Mouse (Mus musculus) lung, postnatal 0 days (tissue): ENCODE results near the gene Kif19a. TPM values are rescaled to one million over a fixed set of nuclear protein-coding genes. Genes with fewer than 3 reads are reported as not detected.

Source experiments
- ATAC-seq: fragments of 200-750 bp; cut with Nextera tagmentation; 2 replicates; pipeline ENCODE4 v1.8.0; 2017; ENCODE audit warnings: moderate library complexity
- DNase-seq: peaks from one replicate; pipeline ENCODE4 v3.0.0-alpha.2; 2016; ENCODE audit warnings: low spot score
- H3K27ac ChIP-seq: fragments of 300-500 bp; sonication (generic); 2 replicates; pipeline ENCODE4 v1.5.1; 2014; ENCODE audit warnings: antibody characterized with exemption, mild to moderate bottlenecking, low read length, mixed read lengths
- H3K27me3 ChIP-seq: fragments of 300-500 bp; sonication (generic); replicated peaks from 2 replicates; pipeline ENCODE4 v1.6.1; 2014; ENCODE audit warnings: low read length, mixed read lengths; ENCODE audit not compliant: insufficient read depth
- H3K36me3 ChIP-seq: fragments of 300-500 bp; sonication (generic); 2 replicates; pipeline ENCODE4 v1.6.1; 2014; ENCODE audit warnings: low read length, mixed read lengths; ENCODE audit not compliant: insufficient read depth
- H3K4me1 ChIP-seq: fragments of 300-500 bp; sonication (generic); 2 replicates; pipeline ENCODE4 v1.6.1; 2014; ENCODE audit warnings: antibody characterized with exemption, low read depth, low read length, mixed read lengths; ENCODE audit not compliant: insufficient read depth
- H3K4me2 ChIP-seq: fragments of 300-500 bp; sonication (generic); replicated peaks from 2 replicates; pipeline ENCODE4 v1.6.1; 2014; ENCODE audit warnings: low read depth, mild to moderate bottlenecking, low read length, moderate library complexity, mixed read lengths
- H3K4me3 ChIP-seq: fragments of 300-500 bp; sonication (generic); 2 replicates; pipeline ENCODE4 v1.5.1; 2014; ENCODE audit warnings: low read depth, low read length
- H3K9ac ChIP-seq: fragments of 300-500 bp; sonication (generic); replicated peaks from 2 replicates; pipeline ENCODE4 v1.6.1; 2014; ENCODE audit warnings: low read depth, mild to moderate bottlenecking
- H3K9me3 ChIP-seq: fragments of 300-500 bp; sonication (generic); 2 replicates; pipeline ENCODE4 v1.6.1; 2016; ENCODE audit warnings: low read length, mixed read lengths
- CTCF ChIP-seq: IDR thresholded peaks from 2 replicates; pipeline ENCODE4 v1.5.1; 2016; ENCODE audit warnings: antibody characterized with exemption, mild to moderate bottlenecking
- EP300 ChIP-seq: IDR thresholded peaks from 2 replicates; pipeline ENCODE4 v1.6.1; 2016; ENCODE audit warnings: antibody characterized with exemption, mild to moderate bottlenecking, control low read depth
- WGBS: fragments of 180-500 bp; shearing (Covaris S2); extraction: QIAGEN DNeasy Blood & Tissue Kit; methylation state at CpG from one replicate; pipeline ENCODE4 v1.1.7; 2014; 5-methylcytosine and 5-hydroxymethylcytosine counted together
- polyA plus RNA-seq: library from polyadenylated mRNA; unstranded; fragments of >200 nt; fragmentation: Nextera tagmentation; extraction: Ambion mirVana; gene quantifications from 2 replicates; pipeline ENCODE4 v1.2.1, GENCODE M21; 2015

Kif19a gene
- 0.54 and 0.74 TPM in 2 replicates for polyA plus RNA-seq

- 5% methylated on average over 31 of the region's 51 CpGs for WGBS
- Histone ChIP-seq H3K4me3 (peak within 1 kb of the TSS; percentile 42), H3K4me1 (no peaks in the 10 kb centered on the region), H3K36me3 (no peaks in the 10 kb centered on the region), H3K27ac (no peak within 1 kb of the TSS), H3K9ac (0 out of 2 replicates have a peak within 1 kb of the TSS, but pooled peaks have one; percentile 8), H3K27me3 (0 out of 2 replicates have a peak, but pooled peaks cover 3% of the 10 kb centered on the region), H3K4me2 (peak within 1 kb of the TSS; percentile 85), H3K9me3 (no peaks in the 10 kb centered on the region)
- peak; percentile 85 for DNase-seq
- peak; percentile 92 for ATAC-seq
- TF ChIP-seq CTCF (no peak), EP300 (no peak)
These were observed at the start of gene Kif19a for GRCm38 (mm10) chr11:114764820-114765818. Kif19a (plus strand) TSS chr11:114765388.

GRCm38 (mm10) chr11:114715531-114715930 lies 49.7 kb upstream of the Kif19a start:
- DNase-seq, result no peak
- TF ChIP-seq EP300 (no peak), CTCF (no peak)

DNA sequence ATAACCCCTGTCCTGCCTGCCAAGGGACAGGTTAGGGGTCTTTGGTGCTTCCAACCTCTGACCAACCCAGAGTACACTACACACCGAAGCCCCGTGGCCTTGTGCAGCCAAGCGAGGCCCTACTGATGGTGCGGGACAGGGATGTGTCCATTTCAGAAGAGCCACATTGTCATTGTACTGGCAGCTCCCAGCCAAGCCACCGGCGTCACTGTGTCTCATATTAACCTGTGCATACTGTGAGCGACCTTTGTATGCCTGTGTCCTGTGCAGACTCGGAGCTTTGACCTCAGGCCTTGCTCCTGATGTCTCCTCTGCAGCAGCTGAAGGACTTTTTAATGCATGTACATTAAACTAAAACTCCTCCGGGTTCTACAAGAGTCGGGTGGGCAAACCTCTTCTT lies 44.7 kb upstream of the Kif19a start:
- Histone ChIP-seq H3K4me3 (no peak overlapping the region), H3K9me3 (no peaks in the 10 kb centered on the region), H3K4me1 (no peaks in the 10 kb centered on the region), H3K4me2 (no peak overlapping the region), H3K27ac (no peak overlapping the region), H3K27me3 (no peaks in the 10 kb centered on the region), H3K9ac (no peak overlapping the region), H3K36me3 (no peaks in the 10 kb centered on the region)
- ATAC-seq, result no peak
- no peak for TF ChIP-seq CTCF
- TF ChIP-seq EP300, result no peak
- DNase-seq, result no peak
- WGBS, result 90% methylated on average over 10 of the region's 10 CpGs

More at GRCm38 (mm10) chr11:114715531-114715930, 49.7 kb upstream of the Kif19a start:
- no peak overlapping the region for H3K4me2 ChIP-seq
- no peaks in the 10 kb centered on the region for H3K27me3 ChIP-seq
- no peak overlapping the region for H3K4me3 ChIP-seq
- no peak overlapping the region for H3K9ac ChIP-seq
- no peaks in the 10 kb centered on the region for H3K4me1 ChIP-seq
- ATAC-seq, result no peak
- H3K9me3 ChIP-seq, result no peaks in the 10 kb centered on the region
- H3K27ac ChIP-seq, result no peak overlapping the region
- no peaks in the 10 kb centered on the region for H3K36me3 ChIP-seq
- WGBS, result 59% methylated on average over 7 of the region's 7 CpGs

- Histone ChIP-seq H3K4me2 (no peak overlapping the region), H3K9ac (no peak overlapping the region), H3K4me1 (no peaks in the 10 kb centered on the region; the same call in 1 of the 2 replicates), H3K27ac (no peak overlapping the region), H3K4me3 (no peak overlapping the region), H3K36me3 (no peaks in the 10 kb centered on the region), H3K27me3 (no peaks in the 10 kb centered on the region), H3K9me3 (no peaks in the 10 kb centered on the region)
- TF ChIP-seq EP300, result no peak
- TF ChIP-seq CTCF, result no peak
- no peak for ATAC-seq
- no peak for DNase-seq
- WGBS, result 79% methylated on average over 8 of the region's 8 CpGs
These were observed 42.8 kb upstream of the Kif19a start for GRCm38 (mm10) chr11:114722438-114722837.

DNA sequence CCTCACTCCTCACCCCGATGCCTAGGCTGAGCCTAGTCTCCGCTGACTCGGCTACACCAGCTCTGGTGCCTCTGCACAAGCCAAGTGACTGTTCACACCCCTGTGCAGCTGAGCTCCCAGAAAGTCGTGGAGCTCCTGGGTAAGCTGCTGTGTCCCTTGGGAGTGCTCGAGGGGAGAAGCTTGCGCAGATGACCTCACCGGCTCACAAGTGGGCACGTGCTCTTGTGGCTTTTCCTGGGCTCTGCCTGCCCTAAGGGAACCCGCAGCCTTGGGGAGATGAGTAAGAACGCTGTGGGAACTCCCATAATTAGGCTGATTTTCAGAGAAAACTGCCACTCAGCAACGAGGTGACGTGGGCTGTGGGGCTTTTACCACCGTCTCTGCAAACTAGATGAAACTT lies 42.2 kb upstream of the Kif19a start:
- Histone ChIP-seq H3K27ac (no peak overlapping the region), H3K9ac (no peak overlapping the region), H3K9me3 (no peaks in the 10 kb centered on the region), H3K36me3 (no peaks in the 10 kb centered on the region), H3K27me3 (no peaks in the 10 kb centered on the region), H3K4me1 (no peaks in the 10 kb centered on the region; the same call in 1 of the 2 replicates), H3K4me3 (no peak overlapping the region), H3K4me2 (no peak overlapping the region)
- DNase-seq (peak; percentile 27), ATAC-seq (peak; percentile 8; the same call in 1 of the 2 replicates)
- 68% methylated on average over 13 of the region's 13 CpGs for WGBS
- TF ChIP-seq CTCF (no peak), EP300 (no peak)

- Histone ChIP-seq H3K9ac (no peak overlapping the region), H3K27me3 (no peaks in the 10 kb centered on the region), H3K4me3 (no peak overlapping the region), H3K9me3 (no peaks in the 10 kb centered on the region), H3K27ac (no peak overlapping the region), H3K4me2 (no peak overlapping the region), H3K4me1 (peaks cover 4% of the 10 kb centered on the region; the same call in 1 of the 2 replicates), H3K36me3 (no peaks in the 10 kb centered on the region)
- TF ChIP-seq EP300 (no peak), CTCF (no peak)
- ATAC-seq, result peak; percentile 35; the same call in 1 of the 2 replicates
- peak; percentile 46 for DNase-seq
- WGBS, result 42% methylated on average over 11 of the region's 11 CpGs
These were observed 40.2 kb upstream of the Kif19a start for GRCm38 (mm10) chr11:114724787-114725590.
